Mouse (Mus musculus): ENCODE data around the gene 4833420G17Rik. TPM values are rescaled to one million over a fixed set of nuclear protein-coding genes. Genes with fewer than 3 reads are reported as not detected.
"Not testable (repeated sequence)": the region's sequence is repeated elsewhere in the genome, so short reads cannot be mapped to it uniquely, and the experiment has no call there.

4833420G17Rik gene
- total RNA-seq (2021): 10 to 100 TPM; 16.8 to 17.3 TPM
- 6.1 and 7.4 TPM in 2 replicates for polyA plus RNA-seq (2012; rRNA removed)
- long read RNA-seq, transcript 4833420G17Rik-201 (13 exons, 2,565 nt): major isoform, 6 of 17 reads
- long read RNA-seq, partial matches to known transcripts: 0 of 17 reads
- long read RNA-seq, other reads (novel, unspliced or antisense): 10 of 17 reads

DNA sequence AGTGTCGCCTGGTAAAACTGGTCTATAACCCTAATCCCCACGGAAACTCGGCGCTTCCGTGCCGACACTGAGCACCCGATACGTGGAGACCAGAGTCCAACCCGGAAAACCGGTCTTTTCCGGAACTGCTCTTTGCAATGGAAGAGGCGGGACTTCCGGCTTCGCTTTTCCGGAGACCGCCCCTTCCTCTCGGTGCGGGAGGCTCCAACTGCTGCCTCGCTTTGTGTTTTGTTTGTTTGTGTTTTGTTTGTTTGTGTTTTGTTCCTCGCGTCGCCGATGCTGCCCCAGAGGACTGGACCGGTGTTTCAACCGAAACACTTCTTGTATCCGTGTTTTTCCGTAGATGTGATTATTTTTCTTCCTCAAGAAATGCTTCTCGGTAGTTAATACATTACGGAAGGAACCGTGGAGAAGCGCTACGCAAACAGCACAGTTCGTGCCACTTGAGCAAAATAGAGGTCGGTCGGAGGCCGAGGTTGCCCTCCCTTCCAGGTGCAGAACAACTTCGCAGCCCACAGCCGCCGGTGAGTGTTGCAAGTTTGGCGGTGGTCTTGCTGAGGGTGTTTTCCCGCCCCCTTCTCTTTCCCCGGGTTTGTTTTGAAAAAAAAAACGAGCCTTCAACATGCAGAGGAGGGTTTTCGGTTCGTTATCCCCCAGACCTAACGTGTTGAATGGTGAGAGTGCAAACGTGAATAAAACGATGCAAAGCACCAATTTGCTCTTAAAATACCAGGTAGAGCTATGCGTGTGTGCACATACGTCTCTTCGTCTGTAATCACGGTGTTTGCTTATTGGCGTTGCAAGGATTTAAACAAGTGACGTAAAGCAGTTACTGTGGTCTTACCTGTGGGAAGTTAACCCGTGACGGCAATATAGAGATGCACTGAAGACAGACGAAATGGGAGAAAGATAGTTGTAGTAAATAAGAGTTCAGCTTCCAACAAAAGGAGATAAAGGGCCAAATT lies at the start of gene 4833420G17Rik:
Gene 4833420G17Rik, plus strand, starts transcription at position 173 of the 965 bp plus-strand sequence.
- DNase-seq: peak; percentile 90

DNA sequence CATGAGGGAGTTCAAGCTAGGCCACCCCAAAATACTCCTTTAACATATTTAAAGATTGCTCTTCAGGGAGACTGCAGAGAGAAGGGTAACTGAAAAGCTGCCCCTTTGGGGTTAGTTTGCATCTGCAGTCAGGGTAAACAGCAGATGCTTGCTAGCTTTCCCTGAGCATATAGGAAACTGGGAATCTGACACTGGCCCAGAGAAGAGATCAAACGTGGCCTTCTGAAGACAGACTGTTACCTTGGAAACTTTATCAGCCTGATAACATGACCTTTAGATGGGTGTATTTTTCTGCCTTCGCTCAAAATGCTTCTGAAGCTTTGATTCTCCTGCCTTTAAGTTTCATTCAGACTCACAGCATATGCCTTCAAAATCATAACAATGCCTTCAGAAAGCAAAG lies 49.5 kb upstream of the 4833420G17Rik start:
- peak; percentile 51 for DNase-seq

DNA sequence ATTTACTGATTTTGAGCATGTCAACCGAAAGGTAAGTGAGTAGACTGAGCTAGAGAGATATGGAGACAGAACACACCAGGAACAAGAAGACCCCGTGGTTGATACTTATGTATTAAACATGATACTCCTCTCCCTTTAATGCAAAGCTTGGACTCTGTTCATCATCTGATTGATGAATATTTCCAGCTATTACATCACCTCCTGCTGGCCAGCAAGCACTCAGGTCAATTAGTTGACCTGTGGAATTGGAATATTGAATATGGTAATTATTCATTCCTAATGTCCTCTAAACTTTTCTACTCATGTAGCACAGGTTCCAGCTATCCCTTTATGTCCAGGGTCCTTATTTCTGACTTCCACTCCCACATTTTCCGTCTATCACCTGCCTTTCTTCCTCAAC lies 44.1 kb upstream of the 4833420G17Rik start:
- no peak for DNase-seq

DNA sequence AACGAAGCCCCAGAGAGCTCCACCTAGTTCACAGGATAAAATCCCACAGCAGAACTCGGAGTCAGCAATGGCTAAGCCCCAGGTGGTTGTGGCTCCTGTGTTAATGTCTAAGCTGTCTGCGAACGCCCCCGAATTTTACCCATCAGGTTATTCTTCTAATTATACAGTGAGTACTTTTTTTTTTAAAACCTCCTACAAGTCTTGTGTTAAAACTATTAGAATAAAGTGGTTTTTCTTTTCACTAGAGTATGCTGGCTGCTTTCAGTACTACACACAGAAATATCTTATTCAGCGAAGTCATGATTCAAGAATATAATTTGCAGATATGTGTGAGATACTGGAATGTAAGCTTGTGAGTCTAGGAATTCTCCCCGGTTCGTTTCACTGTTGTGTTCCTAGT lies 32.4 kb upstream of the 4833420G17Rik start:
- no peak for DNase-seq

DNA sequence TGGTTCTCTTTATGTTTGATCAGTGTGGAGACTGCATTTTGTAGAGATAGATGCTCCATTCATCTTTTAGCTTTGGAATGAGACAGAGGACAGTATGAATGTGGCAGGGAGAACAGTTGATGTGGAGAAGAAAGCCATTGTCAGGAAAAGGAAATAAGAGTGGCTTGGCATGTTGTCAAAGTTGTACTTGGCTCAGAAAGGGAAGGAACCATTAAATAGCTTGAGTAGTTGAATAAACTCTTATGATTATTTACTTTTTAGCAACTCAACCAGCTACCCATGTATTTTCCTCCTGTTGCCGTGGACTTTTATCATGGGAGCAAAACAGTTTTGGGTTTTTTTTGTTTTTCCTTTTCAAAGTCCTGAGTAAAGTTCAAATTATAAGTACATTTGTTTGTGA lies 30.5 kb upstream of the 4833420G17Rik start:
- no peak for DNase-seq

DNA sequence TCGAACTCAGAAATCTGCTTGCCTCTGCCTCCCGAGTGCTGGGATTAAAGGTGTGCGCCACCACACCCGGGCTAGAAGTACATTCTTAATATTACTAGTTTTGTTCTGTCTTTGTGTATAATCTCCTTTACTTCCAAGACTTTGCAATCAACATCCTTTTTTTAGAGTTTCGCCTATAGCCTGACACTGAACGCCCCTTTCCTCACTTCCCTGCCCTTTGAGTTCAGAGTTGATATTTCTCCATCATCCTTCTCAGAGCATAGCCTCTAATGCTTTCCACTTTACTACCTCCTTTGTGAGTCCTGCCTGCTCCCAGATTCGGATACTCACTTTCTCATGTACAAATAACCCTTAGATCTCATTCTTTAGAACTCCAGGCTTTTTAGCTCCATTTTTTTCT lies 28.2 kb upstream of the 4833420G17Rik start:
- DNase-seq: no peak

DNA sequence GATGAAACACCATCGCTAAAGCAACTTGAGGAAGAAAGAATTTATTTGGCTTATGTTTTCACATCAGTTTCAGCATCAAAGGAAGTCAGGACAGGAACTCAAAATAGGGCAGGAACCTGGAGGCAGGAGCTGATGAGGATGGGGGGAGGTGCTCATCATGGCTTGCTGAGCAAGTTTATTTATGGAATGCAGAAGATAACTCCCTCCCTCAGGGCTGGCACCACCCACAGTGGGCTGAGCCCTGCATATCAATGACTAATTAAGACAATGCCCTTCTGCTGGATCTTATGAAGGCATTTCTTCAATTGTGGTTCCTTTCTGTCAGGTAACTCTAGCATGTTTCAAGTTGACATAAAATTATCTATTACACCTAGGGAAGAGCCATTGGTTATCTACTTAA lies 20.3 kb upstream of the 4833420G17Rik start:
- no peak for DNase-seq

DNA sequence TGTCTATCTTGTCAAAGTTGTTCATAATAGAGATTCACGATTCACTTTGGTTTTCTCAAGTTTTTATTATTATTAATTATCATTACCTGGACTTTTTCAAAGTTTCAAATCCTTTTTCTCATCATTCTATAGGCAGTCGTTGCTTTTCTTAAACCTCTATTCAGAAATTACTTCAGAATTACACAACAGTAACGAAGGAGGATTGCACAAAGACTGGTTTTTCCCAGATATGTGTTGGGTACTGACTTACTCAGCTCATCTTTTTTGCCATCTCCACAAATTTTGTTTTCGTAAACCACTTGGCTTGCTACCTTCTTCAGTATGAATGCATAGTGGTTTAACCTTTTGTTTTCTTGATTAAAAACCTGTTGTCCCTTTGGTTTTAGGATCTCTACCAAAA lies 9.0 kb upstream of the 4833420G17Rik start:
- DNase-seq: no peak

DNA sequence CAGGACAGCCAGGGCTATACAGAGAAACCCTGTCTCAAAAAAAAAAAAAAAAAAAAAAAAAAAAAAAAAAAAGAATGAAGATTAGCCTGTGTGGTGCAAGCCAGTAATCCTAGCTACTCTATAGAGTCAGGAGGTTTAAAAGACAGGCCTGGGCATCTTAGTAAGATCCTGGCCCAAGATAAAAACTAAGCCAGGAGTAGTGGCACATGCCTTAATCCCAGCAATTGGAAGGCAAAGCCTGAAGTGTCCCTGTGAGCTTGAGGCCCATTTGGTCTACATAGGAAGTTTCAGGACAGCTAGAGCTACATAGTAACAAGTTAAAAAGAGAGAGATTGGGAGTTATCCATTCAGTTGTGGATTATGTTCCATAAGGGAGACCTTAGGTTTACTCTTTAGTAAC lies 7.5 kb upstream of the 4833420G17Rik start:
- no peak for DNase-seq

DNA sequence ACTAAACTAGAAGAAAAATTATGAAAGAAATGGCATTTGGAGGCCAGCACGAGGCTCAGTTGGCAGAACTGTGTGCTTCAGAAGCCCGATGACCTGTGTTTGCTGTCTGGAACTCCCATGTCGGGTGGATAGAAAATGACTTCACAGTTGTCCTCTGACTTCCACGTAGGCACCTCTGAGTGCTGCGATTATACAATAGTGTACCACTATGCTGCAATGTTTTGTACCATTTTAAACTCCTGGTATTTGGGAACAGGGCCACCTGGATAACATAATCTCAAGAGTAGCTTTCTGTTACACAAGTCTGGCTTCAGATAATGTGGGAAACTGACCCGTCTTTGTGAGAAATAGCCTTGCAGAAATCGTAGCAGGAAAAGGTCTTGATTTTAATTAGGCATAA lies 6.2 kb upstream of the 4833420G17Rik start:
- DNase-seq: no peak

DNA sequence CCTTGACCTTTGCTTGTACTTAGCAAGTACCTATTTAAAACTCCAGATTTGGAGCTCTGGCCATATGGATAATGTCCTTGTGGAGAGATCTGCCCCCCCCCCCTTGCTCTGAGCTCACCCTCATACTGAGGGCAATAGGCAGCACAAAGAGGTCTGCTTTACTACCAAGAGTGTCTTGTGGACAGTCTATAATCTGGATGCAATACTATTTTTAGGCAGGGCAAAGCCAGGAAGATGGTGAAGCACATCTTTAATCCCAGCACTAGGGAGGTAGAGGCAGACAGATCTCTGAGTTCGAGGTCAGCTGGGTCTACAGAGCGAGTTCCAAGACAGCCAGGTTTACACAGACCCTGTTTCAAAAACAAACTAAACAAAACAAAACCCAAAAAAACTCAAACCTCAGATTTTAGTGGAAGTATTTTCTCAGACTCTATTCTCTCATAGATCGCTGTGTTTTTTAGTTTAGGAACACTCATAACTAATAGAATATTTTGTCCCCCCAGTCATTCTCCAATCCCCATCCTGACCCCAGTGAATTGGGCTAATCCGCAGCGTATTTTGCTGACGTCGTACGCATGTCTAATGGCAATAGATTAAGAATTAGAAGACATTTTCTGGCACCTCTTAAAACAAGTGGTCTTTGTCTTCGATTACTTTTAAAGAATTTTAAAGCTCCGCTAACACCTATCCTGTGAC lies 520 bp upstream of the 4833420G17Rik start:
- no peak for DNase-seq

DNA sequence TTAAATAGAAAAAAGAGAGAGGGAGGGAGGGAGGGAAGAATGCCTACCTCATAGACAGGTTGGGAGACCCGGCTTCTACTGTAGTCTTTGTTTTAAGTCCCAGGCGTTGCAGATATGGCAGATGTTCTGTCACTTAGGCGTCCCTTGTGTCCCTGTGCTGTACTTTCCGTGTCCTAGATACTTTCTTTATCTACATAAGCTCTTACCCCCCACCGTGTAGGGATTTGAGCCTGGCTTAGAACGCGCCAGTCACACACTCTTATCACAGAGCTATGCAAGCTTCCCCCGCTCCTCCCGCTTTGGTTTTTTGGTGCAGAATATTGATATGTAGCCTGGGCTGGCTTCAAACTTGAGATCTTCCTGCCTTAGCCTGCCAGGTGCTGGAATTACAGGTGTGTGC lies 14.1 kb downstream of the 4833420G17Rik start:
- DNase-seq: no peak

DNA sequence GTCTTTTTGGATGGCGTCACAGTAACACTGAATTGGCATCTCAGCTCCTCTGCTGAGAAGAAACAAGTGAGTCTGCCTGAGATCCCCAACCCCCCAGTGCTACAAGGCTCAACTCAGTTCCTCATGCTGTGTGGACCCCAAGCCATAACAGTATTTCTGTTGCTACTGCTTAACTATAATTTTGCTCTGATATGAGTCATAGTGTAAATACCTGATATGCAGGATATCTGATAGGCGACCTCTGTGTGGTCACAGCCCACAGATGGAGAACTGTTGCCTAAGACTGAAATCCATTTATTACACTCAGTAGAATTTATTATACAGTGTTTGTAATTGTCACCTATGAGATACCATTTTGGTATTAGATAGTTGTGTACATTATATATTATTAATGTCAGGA lies 15.2 kb downstream of the 4833420G17Rik start:
- no peak for DNase-seq

DNA sequence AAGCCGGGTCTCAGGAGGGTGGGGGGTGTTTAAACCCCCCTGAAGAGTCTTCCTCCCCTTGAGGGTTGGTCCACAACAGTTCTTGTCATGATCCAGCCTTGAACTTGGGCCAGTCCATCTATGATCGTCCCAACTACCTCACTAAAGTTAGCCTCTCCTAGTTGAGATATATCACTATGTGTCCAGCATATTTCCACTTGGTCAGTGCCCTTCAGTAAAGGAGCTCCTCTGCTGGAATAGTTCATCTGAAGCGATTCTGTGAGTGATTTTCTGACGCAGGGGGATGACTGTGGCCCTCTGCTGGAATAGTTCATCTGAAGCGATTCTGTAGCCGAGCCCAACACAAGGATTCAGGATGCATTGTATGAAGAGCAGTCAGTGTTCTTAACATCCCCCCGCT lies 24.8 kb downstream of the 4833420G17Rik start:
- no peak for DNase-seq

DNA sequence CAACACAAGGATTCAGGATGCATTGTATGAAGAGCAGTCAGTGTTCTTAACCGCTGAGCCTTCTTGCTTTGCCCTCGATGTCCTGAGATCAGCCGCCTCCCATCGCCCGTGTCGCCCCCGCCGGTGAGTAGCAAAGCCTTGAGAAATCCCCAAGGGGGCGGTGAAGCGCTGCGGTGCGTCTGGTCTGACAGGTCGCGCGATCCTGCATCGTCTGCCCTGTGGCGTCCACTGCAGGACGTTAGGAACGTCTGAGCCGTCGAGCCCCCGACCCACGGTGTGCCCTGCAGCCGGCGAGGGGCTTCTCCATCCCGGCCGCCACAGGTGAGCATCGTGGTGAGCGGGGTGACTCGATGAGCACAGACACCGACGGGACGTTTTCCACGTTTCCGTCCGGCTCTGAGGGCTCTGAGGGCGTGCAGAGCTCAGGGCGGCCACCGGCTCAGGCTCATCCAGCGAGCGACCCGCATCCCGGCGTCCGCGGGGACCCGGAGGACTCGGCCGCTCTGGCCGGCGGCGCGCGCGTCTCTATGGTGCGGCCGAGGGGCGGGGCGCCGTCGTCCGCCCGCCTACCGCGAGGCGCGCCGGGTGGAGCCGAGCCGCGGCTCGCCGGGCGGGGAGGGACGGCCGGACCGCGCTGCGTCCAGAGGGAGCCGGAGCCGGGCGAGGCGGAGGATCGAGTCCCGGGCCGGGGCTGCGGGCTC lies 25.5 kb downstream of the 4833420G17Rik start, which contains the start of the genes Tmem267 and 3110070M22Rik:
Gene Tmem267, plus strand, starts transcription at position 160 of the 701 bp plus-strand sequence.
Gene 3110070M22Rik, minus strand, starts transcription at position 504 of the 701 bp plus-strand sequence.
- DNase-seq: peak; percentile 92

DNA sequence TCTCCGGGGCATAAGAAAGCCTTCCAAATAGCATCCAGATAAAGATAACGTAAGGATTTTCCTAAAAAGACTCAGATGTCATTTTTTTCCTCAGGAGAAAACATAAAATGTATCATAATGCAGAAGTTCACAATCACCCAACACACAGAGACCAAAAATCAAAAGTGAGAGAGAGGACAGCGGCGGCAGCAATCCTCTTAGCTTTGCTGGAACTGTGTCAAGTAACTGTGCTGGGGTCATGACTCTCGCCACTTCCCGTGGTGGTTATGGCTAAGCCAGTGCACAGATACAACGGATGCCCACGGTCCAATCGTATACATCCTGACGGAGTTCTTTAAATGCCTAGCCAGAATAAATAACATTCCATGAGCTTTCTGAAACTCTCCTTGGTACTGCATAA lies 29.5 kb downstream of the 4833420G17Rik start:
- not testable (repeated sequence) for DNase-seq

DNA sequence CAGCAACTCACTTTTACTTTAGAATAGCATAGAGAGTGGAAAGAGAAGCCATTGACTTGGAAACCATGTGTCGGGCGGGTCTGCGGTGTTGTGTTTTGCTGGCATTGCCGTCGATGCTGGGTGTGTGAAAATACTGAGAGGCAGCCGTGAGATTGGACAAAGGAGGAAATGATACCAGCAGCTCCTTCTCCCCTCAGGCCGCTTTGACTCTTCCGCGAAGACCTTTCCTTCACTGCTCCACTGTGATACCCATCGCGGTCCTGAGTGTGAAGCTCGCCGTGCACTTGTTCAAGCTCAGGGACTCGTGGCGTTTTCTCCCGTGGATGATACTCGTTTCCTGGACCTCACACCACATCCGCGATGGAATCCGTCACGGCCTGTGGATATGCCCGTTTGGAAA lies 32.4 kb downstream of the 4833420G17Rik start:
- not testable (repeated sequence) for DNase-seq

Other genes with a start within 250 kb of the 4833420G17Rik start
- gene Paip1, start 34.2 kb upstream of the 4833420G17Rik start, total RNA-seq (2021): 100 to 1,000 TPM; 127 to 129 TPM
- 21.0 and 26.4 TPM in 2 replicates for gene Paip1, start 34.2 kb upstream of the 4833420G17Rik start, polyA plus RNA-seq (2012; rRNA removed)
- gene Tmem267, start 25.3 kb downstream of the 4833420G17Rik start, total RNA-seq (2021): 10 to 100 TPM; 10.7 to 11.5 TPM
- gene Tmem267, start 25.3 kb downstream of the 4833420G17Rik start, polyA plus RNA-seq (2012; rRNA removed): 6.6 and 6.7 TPM in 2 replicates
- 1 to 10 TPM in 1 of 2 experiments, under 1 TPM in 1; 0.78 to 2.3 TPM for gene 3110070M22Rik, start 25.6 kb downstream of the 4833420G17Rik start, total RNA-seq (2021)
- 2.0 and 3.3 TPM in 2 replicates for gene 3110070M22Rik, start 25.6 kb downstream of the 4833420G17Rik start, polyA plus RNA-seq (2012; rRNA removed)
- 1 to 10 TPM in 1 of 2 experiments, under 1 TPM in 1; 0.62 to 1.0 TPM for gene Ccl28, start 161.1 kb downstream of the 4833420G17Rik start, total RNA-seq (2021)
- not detected in 2 replicates for gene Ccl28, start 161.1 kb downstream of the 4833420G17Rik start, polyA plus RNA-seq (2012; rRNA removed)
- gene Hmgcs1, start 227.6 kb downstream of the 4833420G17Rik start, total RNA-seq (2021): 100 to 1,000 TPM; 155 to 624 TPM
- 24.6 and 46.2 TPM in 2 replicates for gene Hmgcs1, start 227.6 kb downstream of the 4833420G17Rik start, polyA plus RNA-seq (2012; rRNA removed)

Measured in adrenal gland, adult 2 months (tissue).